Mouse (Mus musculus): ENCODE data around the gene Stac2. TPM values are rescaled to one million over a fixed set of nuclear protein-coding genes. Genes with fewer than 3 reads are reported as not detected.

The Stac2 gene
- polyA plus RNA-seq, 1 experiment from 2014 or later = 1.2 TPM

DNA sequence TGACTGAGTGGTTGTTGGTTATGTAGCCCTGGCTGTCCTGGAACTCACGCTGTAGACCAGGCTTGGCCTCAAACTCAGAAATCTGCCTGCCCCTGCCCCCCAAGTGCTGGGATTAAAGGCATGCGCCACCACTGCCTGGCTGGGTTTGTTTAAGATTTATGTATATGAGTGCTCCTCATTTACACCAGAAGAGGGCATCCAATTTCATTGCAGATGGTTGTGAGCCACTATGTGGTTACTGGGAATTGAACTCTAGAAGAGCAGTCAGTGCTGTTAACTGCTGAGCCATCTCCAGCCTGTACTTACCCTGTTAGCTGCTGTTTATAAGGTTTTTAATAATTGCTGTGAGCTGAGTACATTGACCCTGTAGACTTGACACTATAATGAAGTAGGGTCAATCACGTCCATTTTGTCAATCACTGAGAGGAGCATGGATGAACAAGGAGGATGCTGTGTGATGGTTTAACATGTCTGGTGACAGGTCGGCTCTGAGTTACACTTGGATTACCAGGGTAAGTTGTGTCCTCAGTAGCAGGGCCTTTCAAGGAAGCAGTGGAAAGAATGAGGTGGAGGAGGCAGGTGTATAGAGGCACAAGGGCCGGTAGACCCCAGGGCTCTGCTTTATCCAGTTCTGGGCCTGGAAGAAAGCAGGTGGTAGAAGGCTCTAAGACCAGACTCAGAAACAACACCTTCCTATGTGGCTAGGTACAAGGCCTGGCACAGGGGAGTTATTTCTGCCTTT is 22.4 kb downstream of the Stac2 start:
- Histone ChIP-seq H3K36me3 (ENCODE audit: poor library complexity, severe bottlenecking) (peaks cover 34% of the 10 kb centered on the region), H3K9me3 (replicated peaks) (no peaks in the 10 kb centered on the region), H3K4me2 (no peak overlapping the region), H3K27me3 (no peaks in the 10 kb centered on the region), H3K9ac (no peak overlapping the region), H3K27ac (no peak overlapping the region), H3K4me1 (peaks cover 28% of the 10 kb centered on the region), H3K4me3 (no peak overlapping the region)
- WGBS = 55% methylated on average over 5 of the region's 5 CpGs
- ATAC-seq = 0 out of 2 replicates have a peak, but pooled peaks have one; percentile 1

DNA sequence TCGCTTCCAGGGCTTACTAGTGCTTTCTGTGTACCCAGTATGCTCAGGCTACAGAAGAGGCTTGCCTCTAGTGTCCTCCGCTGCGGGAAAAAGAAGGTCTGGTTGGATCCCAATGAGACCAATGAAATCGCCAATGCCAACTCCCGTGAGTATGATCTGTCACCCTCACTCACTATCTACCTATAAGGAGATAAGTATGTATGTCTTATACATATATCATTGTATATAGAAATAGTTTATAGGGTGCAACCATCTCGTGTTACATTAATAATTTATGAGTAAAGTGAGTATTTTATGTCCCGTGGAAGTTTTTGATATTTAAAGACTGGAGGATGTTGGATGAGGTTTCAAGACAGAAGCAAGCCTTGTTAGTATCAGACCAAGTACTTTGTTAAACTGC is 25.5 kb downstream of the Stac2 start:
- Histone ChIP-seq H3K9ac (peak overlapping the region; percentile 99), H3K9me3 (replicated peaks) (no peaks in the 10 kb centered on the region), H3K27me3 (no peaks in the 10 kb centered on the region), H3K4me3 (peak overlapping the region; percentile 93), H3K36me3 (ENCODE audit: poor library complexity, severe bottlenecking) (peaks cover 34% of the 10 kb centered on the region), H3K4me1 (peaks cover 26% of the 10 kb centered on the region), H3K27ac (peak overlapping the region; percentile 79; the same call in 1 of the 2 replicates), H3K4me2 (peak overlapping the region; percentile 98)
- no peak for ATAC-seq
- WGBS = 23% methylated on average over 7 of the region's 7 CpGs

DNA sequence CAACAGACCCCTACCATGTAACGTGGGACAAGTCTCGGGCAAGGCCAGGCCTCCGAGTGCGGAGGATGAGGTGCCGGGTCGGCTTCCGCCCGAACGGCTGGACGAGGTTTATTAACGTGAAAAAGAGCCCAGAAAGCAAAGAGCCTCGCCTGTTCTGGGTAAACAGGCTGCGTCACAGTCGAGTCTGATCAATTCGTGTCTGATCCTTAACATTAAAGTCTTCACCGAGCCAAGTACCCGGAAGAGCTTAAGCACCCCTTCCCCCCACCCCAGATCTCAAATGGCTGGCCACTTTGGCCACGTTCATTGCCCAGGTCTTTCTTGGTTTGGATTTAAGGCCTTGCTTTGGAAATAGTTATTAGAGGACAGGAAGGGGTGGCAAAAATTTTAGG is 26.0 kb downstream of the Stac2 start:
- Histone ChIP-seq H3K36me3 (ENCODE audit: poor library complexity, severe bottlenecking) (peaks cover 34% of the 10 kb centered on the region), H3K4me3 (peak overlapping the region; percentile 93), H3K27me3 (no peaks in the 10 kb centered on the region), H3K4me2 (peak overlapping the region; percentile 98), H3K4me1 (peaks cover 27% of the 10 kb centered on the region), H3K9ac (peak overlapping the region; percentile 99), H3K9me3 (replicated peaks) (no peaks in the 10 kb centered on the region), H3K27ac (peak overlapping the region; percentile 79)
- 1% methylated on average over 18 of the region's 18 CpGs for WGBS
- ATAC-seq = no peak; the same call in 1 of the 2 replicates

- peaks cover 30% of the 10 kb centered on the region for H3K4me1 ChIP-seq
- H3K4me3 ChIP-seq = peak within 1 kb of the TSS; percentile 93
- peak within 1 kb of the TSS; percentile 99 for H3K9ac ChIP-seq
- WGBS = 0% methylated on average over 48 of the region's 69 CpGs
- H3K27ac ChIP-seq = peak within 1 kb of the TSS; percentile 79
- ATAC-seq = peak; percentile 65
- H3K9me3 ChIP-seq (replicated peaks) = no peaks in the 10 kb centered on the region
- H3K36me3 ChIP-seq (ENCODE audit: poor library complexity, severe bottlenecking) = peaks cover 34% of the 10 kb centered on the region
- H3K27me3 ChIP-seq = no peaks in the 10 kb centered on the region
- H3K4me2 ChIP-seq = peak within 1 kb of the TSS; percentile 98
Observed at GRCm38 (mm10) chr11:98026570-98027296, 26.5 kb downstream of the Stac2 start, which contains the start of gene Rpl19. Rpl19 (plus strand) TSS chr11:98026710.

DNA sequence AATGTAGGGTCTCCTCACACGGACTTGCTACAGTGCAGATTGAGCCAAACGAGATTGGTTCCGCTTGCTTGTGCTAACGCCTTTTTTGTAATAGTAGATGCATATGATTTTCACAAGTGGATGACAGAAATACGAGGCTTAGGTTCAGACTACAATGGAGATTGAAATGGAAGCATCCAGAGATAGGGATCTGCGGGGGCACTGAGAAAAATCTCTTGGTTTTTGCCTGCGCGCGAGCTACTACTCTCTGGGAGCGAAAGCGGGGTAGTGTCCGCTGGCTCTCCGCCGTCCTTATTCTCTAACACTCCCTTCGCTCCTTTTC is 27.1 kb downstream of the Stac2 start:
- Histone ChIP-seq H3K9me3 (replicated peaks) (no peaks in the 10 kb centered on the region), H3K27ac (peak overlapping the region; percentile 79), H3K9ac (peak overlapping the region; percentile 99), H3K27me3 (no peaks in the 10 kb centered on the region), H3K4me3 (peak overlapping the region; percentile 93), H3K36me3 (ENCODE audit: poor library complexity, severe bottlenecking) (peaks cover 32% of the 10 kb centered on the region), H3K4me2 (peak overlapping the region; percentile 98), H3K4me1 (peaks cover 35% of the 10 kb centered on the region)
- ATAC-seq = no peak
- WGBS = 6% methylated on average over 15 of the region's 15 CpGs

- 90% methylated on average over 3 of the region's 3 CpGs for WGBS
- Histone ChIP-seq H3K27ac (no peak overlapping the region; the same call in 1 of the 2 replicates), H3K36me3 (ENCODE audit: poor library complexity, severe bottlenecking) (peaks cover 15% of the 10 kb centered on the region), H3K4me1 (peaks cover 52% of the 10 kb centered on the region), H3K9ac (no peak overlapping the region), H3K4me2 (no peak overlapping the region), H3K27me3 (no peaks in the 10 kb centered on the region), H3K9me3 (replicated peaks) (no peaks in the 10 kb centered on the region), H3K4me3 (no peak overlapping the region)
- ATAC-seq = no peak
Observed at GRCm38 (mm10) chr11:98024516-98024915, 28.7 kb downstream of the Stac2 start.

GRCm38 (mm10) chr11:98022555-98023371 is 30.5 kb downstream of the Stac2 start, which contains the start of gene Cacnb1:
Cacnb1 (minus strand) TSS chr11:98023034.
- Histone ChIP-seq H3K9ac (peak within 1 kb of the TSS; percentile 96), H3K27me3 (no peaks in the 10 kb centered on the region), H3K9me3 (replicated peaks) (no peaks in the 10 kb centered on the region), H3K4me2 (peak within 1 kb of the TSS; percentile 81), H3K4me3 (peak within 1 kb of the TSS; percentile 87), H3K36me3 (ENCODE audit: poor library complexity, severe bottlenecking) (peaks cover 12% of the 10 kb centered on the region), H3K27ac (peak within 1 kb of the TSS; percentile 95), H3K4me1 (peaks cover 61% of the 10 kb centered on the region)
- ATAC-seq = peak; percentile 49
- 1% methylated on average over 49 of the region's 52 CpGs for WGBS

GRCm38 (mm10) chr11:98022253-98022554 is 31.1 kb downstream of the Stac2 start:
- Histone ChIP-seq H3K9me3 (replicated peaks) (no peaks in the 10 kb centered on the region), H3K27ac (peak overlapping the region; percentile 95), H3K9ac (peak overlapping the region; percentile 96), H3K36me3 (ENCODE audit: poor library complexity, severe bottlenecking) (peaks cover 18% of the 10 kb centered on the region), H3K4me3 (peak overlapping the region; percentile 87), H3K4me2 (peak overlapping the region; percentile 81), H3K27me3 (no peaks in the 10 kb centered on the region), H3K4me1 (peaks cover 56% of the 10 kb centered on the region)
- WGBS = 0% methylated on average over 20 of the region's 23 CpGs
- peak; percentile 44 for ATAC-seq

DNA sequence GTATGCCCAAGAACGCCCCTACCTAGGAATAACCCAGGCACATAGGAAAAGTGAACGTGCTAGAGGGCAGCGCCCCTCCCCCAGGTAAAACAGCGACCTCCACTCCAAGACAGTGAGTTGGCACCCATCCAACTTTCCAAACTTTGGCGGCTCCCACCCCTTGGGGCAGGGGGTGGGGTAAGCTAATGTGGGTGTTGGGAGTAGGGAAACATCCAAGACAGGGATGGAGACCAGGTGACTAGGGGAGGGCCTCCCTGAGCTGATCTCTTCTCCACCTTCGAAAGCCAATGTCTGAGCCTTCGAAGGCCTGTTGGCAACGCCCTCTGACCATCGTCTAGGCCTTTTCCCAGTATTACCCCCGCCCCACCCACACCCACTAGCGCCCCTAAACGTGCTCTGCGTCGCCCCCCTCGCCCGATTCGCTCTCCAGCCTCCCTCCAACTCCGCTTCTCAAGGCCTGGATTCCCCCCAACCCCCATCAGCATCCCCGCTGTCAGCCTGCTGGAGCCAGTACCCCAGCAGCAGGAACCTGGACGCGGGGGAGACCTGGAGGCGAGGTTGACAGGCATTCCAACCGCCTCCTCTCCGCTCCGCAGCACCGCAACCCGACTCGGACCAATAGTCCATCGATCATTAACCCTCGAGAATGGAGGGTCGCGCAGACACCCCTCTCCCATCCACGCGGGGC is 31.6 kb downstream of the Stac2 start:
- ATAC-seq = peak; percentile 4; the same call in 1 of the 2 replicates
- peaks cover 56% of the 10 kb centered on the region for H3K4me1 ChIP-seq
- H3K27ac ChIP-seq = peak overlapping the region; percentile 95
- peak overlapping the region; percentile 81 for H3K4me2 ChIP-seq
- H3K36me3 ChIP-seq (ENCODE audit: poor library complexity, severe bottlenecking) = peaks cover 23% of the 10 kb centered on the region
- H3K9ac ChIP-seq = peak overlapping the region; percentile 96
- H3K9me3 ChIP-seq (replicated peaks) = no peaks in the 10 kb centered on the region
- WGBS = 3% methylated on average over 25 of the region's 34 CpGs
- peak overlapping the region; percentile 87 for H3K4me3 ChIP-seq
- no peaks in the 10 kb centered on the region for H3K27me3 ChIP-seq

DNA sequence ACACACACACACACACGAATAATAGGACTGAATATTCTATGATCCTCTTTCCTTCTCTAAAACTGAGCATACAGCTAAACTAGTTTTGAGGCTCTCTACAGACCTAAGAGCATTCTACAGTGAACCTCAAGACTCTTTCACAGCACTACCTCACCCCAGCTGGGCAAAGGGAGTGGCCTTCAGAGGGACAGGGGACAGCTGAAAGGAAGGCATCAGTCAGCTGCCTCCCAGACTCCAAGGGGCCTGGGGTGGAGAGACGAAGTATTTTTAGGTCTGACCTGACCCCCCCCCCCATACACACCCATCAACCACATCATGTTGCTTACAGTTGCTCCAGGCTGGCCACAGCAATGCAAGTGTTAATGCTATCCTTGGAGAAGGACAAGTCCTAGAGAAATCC is 32.1 kb downstream of the Stac2 start:
- Histone ChIP-seq H3K4me2 (peak overlapping the region; percentile 81), H3K27ac (no peak overlapping the region), H3K4me3 (peak overlapping the region; percentile 87), H3K4me1 (peaks cover 56% of the 10 kb centered on the region), H3K9me3 (replicated peaks) (no peaks in the 10 kb centered on the region), H3K9ac (peak overlapping the region; percentile 96), H3K36me3 (ENCODE audit: poor library complexity, severe bottlenecking) (peaks cover 28% of the 10 kb centered on the region), H3K27me3 (no peaks in the 10 kb centered on the region)
- no peak for ATAC-seq
- WGBS = 65% methylated on average over 2 of the region's 2 CpGs

- no peaks in the 10 kb centered on the region for H3K9me3 ChIP-seq (replicated peaks)
- H3K4me1 ChIP-seq = peaks cover 52% of the 10 kb centered on the region
- H3K27me3 ChIP-seq = no peaks in the 10 kb centered on the region
- H3K9ac ChIP-seq = peak overlapping the region; percentile 96; the same call in 1 of the 2 replicates
- peak overlapping the region; percentile 87 for H3K4me3 ChIP-seq
- ATAC-seq = no peak
- 55% methylated on average over 1 of the region's 1 CpGs for WGBS
- H3K4me2 ChIP-seq = peak overlapping the region; percentile 81
- H3K36me3 ChIP-seq (ENCODE audit: poor library complexity, severe bottlenecking) = peaks cover 32% of the 10 kb centered on the region
- peak overlapping the region; percentile 88 for H3K27ac ChIP-seq
Observed at GRCm38 (mm10) chr11:98020710-98021109, 32.6 kb downstream of the Stac2 start.

All from forebrain, embryonic 13.5 days (tissue).